Mouse (Mus musculus) CH12.LX (cell line): ENCODE measurements around the gene Emx2. TPM values are rescaled to one million over a fixed set of nuclear protein-coding genes. Genes with fewer than 3 reads are reported as not detected.

Experiments
- DNase-seq: peaks from one replicate; pipeline ENCODE4 v3.0.0-alpha.2; 2013; ENCODE audit errors: extremely low read depth
- H3K27ac ChIP-seq: 2 replicates; pipeline ENCODE4 v1.5.1; 2012; ENCODE audit warnings: low read depth, mild to moderate bottlenecking, control low read depth, moderate library complexity; ENCODE audit not compliant: insufficient read depth
- H3K27me3 ChIP-seq: replicated peaks from 2 replicates; pipeline ENCODE3; 2012; ENCODE audit warnings: inconsistent platforms
- H3K36me3 ChIP-seq, 2 experiments: replicated peaks in 1 of 2; 2 replicates each; pipeline versions ENCODE3 to v1.6.1; 2012; ENCODE audit warnings: inconsistent platforms in 1 of 2, low read length in 1 of 2, mild to moderate bottlenecking in 1 of 2, mixed read lengths in 1 of 2, moderate library complexity in 1 of 2; ENCODE audit not compliant: control insufficient read depth in 1 of 2, insufficient read depth in 1 of 2
- H3K4me1 ChIP-seq, 2 experiments: 2 replicates each; pipeline ENCODE4 v1.6.1; 2012; ENCODE audit warnings: inconsistent platforms in 1 of 2, moderate library complexity in 1 of 2; ENCODE audit not compliant: insufficient read depth in 2 of 2, control insufficient read depth in 1 of 2
- H3K4me2 ChIP-seq: 2 replicates; pipeline ENCODE4 v1.6.1; 2012; ENCODE audit warnings: low read depth, mild to moderate bottlenecking, control low read depth; ENCODE audit not compliant: poor library complexity, insufficient read depth, severe bottlenecking
- H3K4me3 ChIP-seq, 3 experiments: fragments of 150-350 bp in 1 of 3; sonication (generic) in 1 of 3; replicated peaks in 1 of 3; 2 replicates each; pipeline versions ENCODE3 to v1.5.1; 2011 to 2012; ENCODE audit warnings: low read depth in 2 of 3, low read length in 2 of 3, mild to moderate bottlenecking in 2 of 3, moderate library complexity in 2 of 3, control low read depth in 1 of 3, improper control_type of control experiment in 1 of 3, inconsistent platforms in 1 of 3, mixed read lengths in 1 of 3; ENCODE audit not compliant: poor library complexity in 1 of 3
- H3K79me2 ChIP-seq: replicated peaks from 2 replicates; pipeline ENCODE4 v1.6.1; 2012; ENCODE audit warnings: mild to moderate bottlenecking, moderate library complexity; ENCODE audit not compliant: control insufficient read depth, poor library complexity, insufficient read depth, severe bottlenecking; ENCODE audit errors: extremely low read depth
- H3K9ac ChIP-seq: 2 replicates; pipeline ENCODE4 v1.6.1; 2012; ENCODE audit warnings: low read depth, mild to moderate bottlenecking, control low read depth, moderate library complexity; ENCODE audit not compliant: insufficient read depth
- H3K9me3 ChIP-seq: replicated peaks from 2 replicates; pipeline ENCODE3; 2012; ENCODE audit warnings: low read length, inconsistent platforms, mixed read lengths
- BHLHE40 ChIP-seq: IDR thresholded peaks from 2 replicates; pipeline ENCODE4 v1.6.1; 2011; ENCODE audit warnings: mild to moderate bottlenecking, low read depth, low read length, improper control_type of control experiment
- CHD2 ChIP-seq: IDR thresholded peaks from 2 replicates; pipeline ENCODE4 v1.6.1; 2011; ENCODE audit warnings: low read length, improper control_type of control experiment
- E2F4 ChIP-seq: IDR thresholded peaks from 2 replicates; pipeline ENCODE4 v1.6.1; 2011; ENCODE audit warnings: low read depth, low read length, improper control_type of control experiment; ENCODE audit not compliant: insufficient replicate concordance
- EP300 ChIP-seq: IDR thresholded peaks from 2 replicates; pipeline ENCODE4 v1.6.1; 2011; ENCODE audit warnings: low read length, improper control_type of control experiment
- ETS1 ChIP-seq: conservative IDR thresholded peaks from 2 replicates; pipeline ENCODE4 v1.6.1; 2012; ENCODE audit warnings: low read depth, mild to moderate bottlenecking, inconsistent platforms, low read length, improper control_type of control experiment, moderate library complexity
- HCFC1 ChIP-seq: IDR thresholded peaks from 2 replicates; pipeline ENCODE4 v1.6.1; 2012; ENCODE audit warnings: low read depth, mild to moderate bottlenecking, inconsistent platforms, low read length, improper control_type of control experiment
- IRF4 ChIP-seq: IDR thresholded peaks from 2 replicates; pipeline ENCODE4 v1.6.1; 2014; ENCODE audit warnings: low read depth, mild to moderate bottlenecking, inconsistent platforms, low read length, improper control_type of control experiment
- JUND ChIP-seq: conservative IDR thresholded peaks from 2 replicates; pipeline ENCODE4 v1.6.1; 2011; ENCODE audit warnings: low read depth, low read length, improper control_type of control experiment
- KAT2A ChIP-seq: IDR thresholded peaks from 2 replicates; pipeline ENCODE4 v1.6.1; 2012; ENCODE audit warnings: low read length, improper control_type of control experiment, inconsistent platforms; ENCODE audit not compliant: insufficient replicate concordance
- MAFK ChIP-seq: IDR thresholded peaks from 2 replicates; pipeline ENCODE4 v1.6.1; 2011; ENCODE audit warnings: low read length, improper control_type of control experiment; ENCODE audit not compliant: insufficient replicate concordance
- MAX ChIP-seq: IDR thresholded peaks from 2 replicates; pipeline ENCODE4 v1.6.1; 2011; ENCODE audit warnings: low read length, improper control_type of control experiment
- MAZ ChIP-seq: IDR thresholded peaks from 2 replicates; pipeline ENCODE4 v1.6.1; 2012; ENCODE audit warnings: low read depth, mild to moderate bottlenecking, inconsistent platforms, low read length, improper control_type of control experiment, moderate library complexity
- MEF2A ChIP-seq: IDR thresholded peaks from 2 replicates; pipeline ENCODE4 v1.6.1; 2014; ENCODE audit warnings: low read depth, mild to moderate bottlenecking, inconsistent platforms, low read length, improper control_type of control experiment, borderline replicate concordance
- MXI1 ChIP-seq: IDR thresholded peaks from 2 replicates; pipeline ENCODE4 v1.6.1; 2011; ENCODE audit warnings: mild to moderate bottlenecking, low read depth, low read length, improper control_type of control experiment
- MYC ChIP-seq: IDR thresholded peaks from 2 replicates; pipeline ENCODE4 v1.6.1; 2011; ENCODE audit warnings: low read depth, mild to moderate bottlenecking, improper control_type of control experiment, low read length
- NRF1 ChIP-seq: IDR thresholded peaks from 2 replicates; pipeline ENCODE4 v1.6.1; 2014; ENCODE audit warnings: low read depth, mild to moderate bottlenecking, inconsistent platforms, low read length, improper control_type of control experiment, moderate library complexity
- PAX5 ChIP-seq: IDR thresholded peaks from 2 replicates; pipeline ENCODE4 v1.6.1; 2012; ENCODE audit warnings: low read length, inconsistent platforms, mixed read lengths
- POLR2A ChIP-seq: IDR thresholded peaks from 2 replicates; pipeline ENCODE4 v1.6.1; 2011; ENCODE audit warnings: low read depth, mild to moderate bottlenecking, improper control_type of control experiment, low read length
- POLR2AphosphoS2 ChIP-seq: IDR thresholded peaks from 2 replicates; pipeline ENCODE4 v1.6.1; 2011; ENCODE audit warnings: low read depth, low read length, improper control_type of control experiment
- RCOR1 ChIP-seq: conservative IDR thresholded peaks from 2 replicates; pipeline ENCODE4 v1.6.1; 2012; ENCODE audit warnings: low read depth, mild to moderate bottlenecking, inconsistent platforms, low read length, improper control_type of control experiment
- SIN3A ChIP-seq: IDR thresholded peaks from 2 replicates; pipeline ENCODE4 v1.6.1; 2012; ENCODE audit warnings: low read length, improper control_type of control experiment, inconsistent platforms
- SMC3 ChIP-seq: IDR thresholded peaks from 2 replicates; pipeline ENCODE4 v1.6.1; 2011; ENCODE audit warnings: low read depth, low read length, improper control_type of control experiment
- UBTF ChIP-seq: IDR thresholded peaks from 2 replicates; pipeline ENCODE4 v1.6.1; 2012; ENCODE audit warnings: low read depth, mild to moderate bottlenecking, inconsistent platforms, low read length, improper control_type of control experiment, moderate library complexity
- USF1 ChIP-seq: IDR thresholded peaks from 2 replicates; pipeline ENCODE4 v1.6.1; 2014; ENCODE audit warnings: low read depth, mild to moderate bottlenecking, inconsistent platforms, low read length, improper control_type of control experiment
- ZC3H11A ChIP-seq: IDR thresholded peaks from 2 replicates; pipeline ENCODE4 v1.6.1; 2012; ENCODE audit warnings: low read depth, mild to moderate bottlenecking, inconsistent platforms, low read length, improper control_type of control experiment
- ZNF384 ChIP-seq: IDR thresholded peaks from 2 replicates; pipeline ENCODE4 v1.6.1; 2012; ENCODE audit warnings: low read depth, low read length, improper control_type of control experiment, inconsistent platforms
- dilution Hi-C: fragments of 300-500 bp; cut with MboI; formaldehyde crosslinking; loops from 2 replicates; pipeline ENCODE4 v1.14.3; 2020; ENCODE audit warnings: low sequenced_read_pairs; ENCODE audit not compliant: extremely low pct_unique_long_range_greater_than_20kb, extremely low pct_ligation_motif_present
- in situ Hi-C: fragments of 300-500 bp; cut with MboI; formaldehyde crosslinking; loops from 3 replicates; pipeline ENCODE4 v1.14.3; 2019; ENCODE audit warnings: low sequenced_read_pairs, low pct_ligation_motif_present, low pct_unique_long_range_greater_than_20kb, mixed read lengths
- polyA plus RNA-seq: library from polyadenylated mRNA; unstranded; fragments of >175 nt; gene quantifications from 2 replicates; pipeline ENCODE4 v1.2.1, GENCODE M21; 2012; ENCODE audit warnings: low read depth; ENCODE audit not compliant: insufficient read length
- total RNA-seq, 2 experiments: library from RNA; depleted of rRNA; stranded (reverse); fragments of 300-350 nt in 1 of 2; fragments of >200 nt in 1 of 2; gene quantifications; 2 replicates each; pipeline ENCODE4 v1.2.3; 2012 to 2014

The Emx2 gene
- total and polyA plus RNA-seq, 3 experiments, result not detected

DNA sequence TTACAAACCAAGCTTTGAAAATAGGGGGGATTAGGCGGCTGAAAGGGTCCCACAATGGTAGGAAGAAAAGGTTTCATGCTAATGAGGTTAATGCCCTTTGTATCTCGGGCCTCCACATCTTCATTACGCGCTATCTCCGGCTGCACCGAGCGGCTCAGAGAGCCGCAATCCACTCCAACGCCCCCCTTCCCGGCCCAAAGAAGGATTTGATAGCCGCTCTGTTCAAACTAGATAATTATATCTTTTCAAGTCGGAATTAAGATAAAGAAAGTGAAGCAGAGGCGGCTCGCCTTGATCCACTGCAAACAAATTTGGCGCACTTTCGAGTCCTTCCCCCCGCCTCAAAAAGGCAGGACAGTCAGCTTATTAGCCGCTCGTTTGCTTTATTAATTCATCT is 8.8 kb downstream of the Emx2 start:
- TF ChIP-seq HCFC1 (no peak), NRF1 (no peak), CHD2 (no peak), E2F4 (no peak), MYC (no peak), UBTF (no peak), ETS1 (no peak), JUND (no peak), BHLHE40 (no peak), IRF4 (no peak), PAX5 (no peak), MXI1 (no peak), POLR2AphosphoS2 (no peak), SIN3A (no peak), POLR2A (no peak), MEF2A (no peak), EP300 (no peak), KAT2A (no peak)
- H3K79me2 ChIP-seq, result no peaks in the 10 kb centered on the region
- no peaks in the 10 kb centered on the region for H3K9me3 ChIP-seq
- dilution Hi-C loops, result no loop called here
- no peak overlapping the region for H3K4me3 ChIP-seq
- in situ Hi-C loops, result no loop called here
- H3K36me3 ChIP-seq, result no peaks in the 10 kb centered on the region
- no peak overlapping the region for H3K27ac ChIP-seq
- H3K4me1 ChIP-seq, result 0 out of 4 replicates have a peak, but pooled peaks cover 0 to 2% of the 10 kb centered on the region in 2 experiments
- no peak for DNase-seq
- H3K27me3 ChIP-seq, result no peaks in the 10 kb centered on the region
- no peak overlapping the region for H3K4me2 ChIP-seq
- H3K9ac ChIP-seq, result no peak overlapping the region

DNA sequence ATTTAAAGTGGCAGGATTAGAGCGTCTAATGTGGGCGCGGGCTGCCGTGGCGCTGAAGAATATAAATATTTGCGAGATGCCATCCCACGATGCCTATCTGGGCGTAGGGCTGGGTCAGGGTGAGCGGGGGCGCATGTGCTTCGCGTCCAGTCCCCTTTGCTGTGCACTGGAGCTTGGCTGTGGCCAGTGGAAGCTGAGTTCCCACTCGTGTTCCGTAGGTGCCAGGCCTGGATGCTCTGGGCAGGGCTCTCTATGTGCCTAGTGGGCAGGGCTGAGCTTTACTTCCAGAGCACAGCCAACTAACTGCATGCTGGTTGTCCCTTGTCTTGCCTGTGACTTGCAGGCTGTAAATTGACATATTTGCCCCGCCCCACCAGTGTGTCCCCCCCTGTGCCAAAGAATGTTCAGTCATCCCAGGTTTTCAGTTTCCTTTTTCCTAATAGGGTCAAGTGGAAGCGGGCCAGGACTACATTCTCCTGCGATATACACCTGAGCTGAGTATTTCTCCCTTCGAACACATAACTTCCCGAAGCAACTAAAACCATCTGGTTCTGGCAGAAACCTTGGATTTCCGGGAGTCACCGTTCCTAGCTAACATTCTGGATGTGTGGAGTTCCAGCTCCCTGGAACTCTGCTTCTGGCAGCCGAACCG is 9.4 kb downstream of the Emx2 start:
- dilution Hi-C loops (no loop called here), in situ Hi-C loops (no loop called here)
- H3K9me3 ChIP-seq, result no peaks in the 10 kb centered on the region
- DNase-seq, result no peak
- no peaks in the 10 kb centered on the region for H3K79me2 ChIP-seq
- H3K4me1 ChIP-seq, result 0 out of 4 replicates have a peak, but pooled peaks cover 0 to 2% of the 10 kb centered on the region in 2 experiments
- H3K36me3 ChIP-seq, result no peaks in the 10 kb centered on the region
- no peak overlapping the region for H3K4me3 ChIP-seq
- no peak overlapping the region for H3K4me2 ChIP-seq
- no peak overlapping the region for H3K27ac ChIP-seq
- H3K27me3 ChIP-seq, result no peaks in the 10 kb centered on the region
- TF ChIP-seq MAFK (no peak), EP300 (no peak), ZC3H11A (no peak), PAX5 (no peak), MEF2A (no peak), MAZ (no peak), POLR2A (no peak), USF1 (no peak), RCOR1 (no peak), ZNF384 (no peak), SMC3 (no peak), MAX (no peak)
- H3K9ac ChIP-seq, result no peak overlapping the region
